Mouse (Mus musculus) MEL (cell line): ENCODE measurements around the gene Fgd3. TPM values are rescaled to one million over a fixed set of nuclear protein-coding genes. Genes with fewer than 3 reads are reported as not detected.

ENCODE experiments used
- DNase-seq: peaks from one replicate; pipeline ENCODE4 v3.0.0; 2011; ENCODE audit warnings: low read depth, low spot score
- H3K27ac ChIP-seq: 2 replicates; pipeline ENCODE4 v1.5.1; 2012; ENCODE audit warnings: low read depth, mild to moderate bottlenecking, control low read depth, low read length, moderate library complexity; ENCODE audit not compliant: control insufficient read depth
- H3K27me3 ChIP-seq, 2 experiments: fragments of 150-350 bp in 1 of 2; sonication (generic) in 1 of 2; 2 replicates each; pipeline ENCODE4 v1.6.1; 2012; ENCODE audit warnings: low read length in 2 of 2, mild to moderate bottlenecking in 2 of 2, improper control_type of control experiment in 1 of 2, moderate library complexity in 1 of 2; ENCODE audit not compliant: insufficient read depth in 2 of 2, control insufficient read depth in 1 of 2
- H3K36me3 ChIP-seq, 2 experiments: 2 replicates each; pipeline ENCODE4 v1.6.1; 2012 to 2014; ENCODE audit warnings: low read length in 2 of 2, improper control_type of control experiment in 1 of 2, inconsistent platforms in 1 of 2, mild to moderate bottlenecking in 1 of 2; ENCODE audit not compliant: insufficient read depth in 2 of 2, control insufficient read depth in 1 of 2
- H3K4me1 ChIP-seq, 2 experiments: fragments of 150-350 bp in 1 of 2; sonication (generic) in 1 of 2; 2 replicates each; pipeline ENCODE4 v1.6.1; 2012; ENCODE audit warnings: low read length in 2 of 2, improper control_type of control experiment in 1 of 2, mild to moderate bottlenecking in 1 of 2; ENCODE audit not compliant: insufficient read depth in 2 of 2, control insufficient read depth in 1 of 2
- H3K4me3 ChIP-seq, 2 experiments: fragments of 150-350 bp in 1 of 2; sonication (generic) in 1 of 2; 2 replicates each; pipeline ENCODE4 v1.5.1; 2012; ENCODE audit warnings: low read depth in 2 of 2, low read length in 2 of 2, mild to moderate bottlenecking in 2 of 2, moderate library complexity in 2 of 2, control low read depth in 1 of 2, improper control_type of control experiment in 1 of 2; ENCODE audit not compliant: control insufficient read depth in 1 of 2, insufficient read depth in 1 of 2
- H3K79me2 ChIP-seq: 2 replicates; pipeline ENCODE4 v1.6.1; 2012; ENCODE audit warnings: mild to moderate bottlenecking, low read length, moderate library complexity; ENCODE audit not compliant: control insufficient read depth, poor library complexity, insufficient read depth
- H3K9ac ChIP-seq: 2 replicates; pipeline ENCODE4 v1.6.1; 2012; ENCODE audit warnings: low read depth, mild to moderate bottlenecking, control low read depth, low read length, moderate library complexity; ENCODE audit not compliant: control insufficient read depth, poor library complexity, severe bottlenecking
- H3K9me3 ChIP-seq: fragments of 150-350 bp; sonication (generic); replicated peaks from 2 replicates; pipeline ENCODE4 v1.6.1; 2012; ENCODE audit warnings: mild to moderate bottlenecking, low read length, improper control_type of control experiment, moderate library complexity; ENCODE audit not compliant: insufficient read depth
- BHLHE40 ChIP-seq: IDR thresholded peaks from 2 replicates; pipeline ENCODE4 v1.6.1; 2012; ENCODE audit warnings: low read depth, mild to moderate bottlenecking, inconsistent platforms, low read length, improper control_type of control experiment, borderline replicate concordance
- CHD1 ChIP-seq: IDR thresholded peaks from 2 replicates; pipeline ENCODE4 v1.6.1; 2012; ENCODE audit warnings: low read depth, mild to moderate bottlenecking, inconsistent platforms, low read length, improper control_type of control experiment
- CTCF ChIP-seq, 3 experiments: IDR thresholded peaks in 2 of 3; conservative IDR thresholded peaks in 1 of 3; 2 replicates each; pipeline ENCODE4 v1.5.1; 2011 to 2012; ENCODE audit warnings: low read length in 3 of 3, low read depth in 2 of 3, mild to moderate bottlenecking in 2 of 3, improper control_type of control experiment in 1 of 3, inconsistent platforms in 1 of 3, mixed read lengths in 1 of 3, moderate library complexity in 1 of 3; ENCODE audit not compliant: control insufficient read depth in 1 of 3, insufficient read depth in 1 of 3, poor library complexity in 1 of 3, severe bottlenecking in 1 of 3
- E2F4 ChIP-seq: IDR thresholded peaks from 2 replicates; pipeline ENCODE4 v1.6.1; 2011; ENCODE audit warnings: low read depth, low read length, improper control_type of control experiment, borderline replicate concordance
- ELF1 ChIP-seq: IDR thresholded peaks from 2 replicates; pipeline ENCODE4 v1.6.1; 2014; ENCODE audit warnings: low read depth, mild to moderate bottlenecking, inconsistent platforms, low read length, improper control_type of control experiment, moderate library complexity
- GABPA ChIP-seq: IDR thresholded peaks from 2 replicates; pipeline ENCODE4 v1.6.1; 2012; ENCODE audit warnings: low read depth, mild to moderate bottlenecking, inconsistent platforms, low read length, improper control_type of control experiment, moderate library complexity
- GATA1 ChIP-seq: IDR thresholded peaks from 2 replicates; pipeline ENCODE4 v1.6.1; 2011; ENCODE audit warnings: low read depth, low read length, improper control_type of control experiment
- HCFC1 ChIP-seq: IDR thresholded peaks from 2 replicates; pipeline ENCODE4 v1.6.1; 2012; ENCODE audit warnings: low read depth, mild to moderate bottlenecking, inconsistent platforms, low read length, improper control_type of control experiment, moderate library complexity
- JUND ChIP-seq: IDR thresholded peaks from 2 replicates; pipeline ENCODE4 v1.6.1; 2011; ENCODE audit warnings: low read depth, mild to moderate bottlenecking, improper control_type of control experiment, low read length
- KAT2A ChIP-seq: conservative IDR thresholded peaks from 2 replicates; pipeline ENCODE4 v1.6.1; 2012; ENCODE audit warnings: low read depth, low read length, improper control_type of control experiment, inconsistent platforms
- MAFK ChIP-seq: IDR thresholded peaks from 2 replicates; pipeline ENCODE4 v1.6.1; 2011; ENCODE audit warnings: low read depth, mild to moderate bottlenecking, low read length, improper control_type of control experiment, borderline replicate concordance
- MAX ChIP-seq: IDR thresholded peaks from 2 replicates; pipeline ENCODE4 v1.6.1; 2011; ENCODE audit warnings: low read length, improper control_type of control experiment
- MAZ ChIP-seq: IDR thresholded peaks from 2 replicates; pipeline ENCODE4 v1.6.1; 2012; ENCODE audit warnings: low read depth, mild to moderate bottlenecking, inconsistent platforms, low read length, improper control_type of control experiment
- MEF2A ChIP-seq: IDR thresholded peaks from 2 replicates; pipeline ENCODE4 v1.6.1; 2014; ENCODE audit warnings: low read depth, mild to moderate bottlenecking, inconsistent platforms, low read length, improper control_type of control experiment; ENCODE audit not compliant: poor library complexity, insufficient replicate concordance, severe bottlenecking; ENCODE audit errors: extremely low read depth
- MYB ChIP-seq: IDR thresholded peaks from 2 replicates; pipeline ENCODE4 v1.6.1; 2011; ENCODE audit warnings: mild to moderate bottlenecking, low read depth, low read length, improper control_type of control experiment
- MYC ChIP-seq: IDR thresholded peaks from 2 replicates; pipeline ENCODE4 v1.6.1; 2011; ENCODE audit warnings: low read depth, mild to moderate bottlenecking, low read length, improper control_type of control experiment, moderate library complexity
- NELFE ChIP-seq: IDR thresholded peaks from 2 replicates; pipeline ENCODE4 v1.6.1; 2011; ENCODE audit warnings: low read depth, low read length, improper control_type of control experiment
- NRF1 ChIP-seq: IDR thresholded peaks from 2 replicates; pipeline ENCODE4 v1.6.1; 2014; ENCODE audit warnings: low read depth, mild to moderate bottlenecking, inconsistent platforms, low read length, improper control_type of control experiment, moderate library complexity; ENCODE audit not compliant: poor library complexity, insufficient read depth, severe bottlenecking
- POLR2A ChIP-seq, 2 experiments: IDR thresholded peaks; 2 replicates each; pipeline ENCODE4 v1.6.1; 2011 to 2012; ENCODE audit warnings: low read length in 2 of 2, mild to moderate bottlenecking in 2 of 2, control low read depth in 1 of 2, improper control_type of control experiment in 1 of 2, low read depth in 1 of 2, moderate library complexity in 1 of 2; ENCODE audit not compliant: control insufficient read depth in 1 of 2, insufficient read depth in 1 of 2, poor library complexity in 1 of 2
- POLR2AphosphoS5 ChIP-seq: IDR thresholded peaks from 2 replicates; pipeline ENCODE4 v1.6.1; 2012; ENCODE audit warnings: low read depth, borderline replicate concordance, mild to moderate bottlenecking, inconsistent platforms, low read length, moderate library complexity, mixed read lengths
- RCOR1 ChIP-seq: IDR thresholded peaks from 2 replicates; pipeline ENCODE4 v1.6.1; 2012; ENCODE audit warnings: low read depth, mild to moderate bottlenecking, inconsistent platforms, low read length, improper control_type of control experiment
- SMC3 ChIP-seq: IDR thresholded peaks from 2 replicates; pipeline ENCODE4 v1.6.1; 2011; ENCODE audit warnings: low read depth, low read length, improper control_type of control experiment
- TAL1 ChIP-seq: IDR thresholded peaks from 2 replicates; pipeline ENCODE4 v1.6.1; 2012; ENCODE audit warnings: mild to moderate bottlenecking, inconsistent platforms, low read length, moderate library complexity, mixed read lengths
- TBP ChIP-seq: IDR thresholded peaks from 2 replicates; pipeline ENCODE4 v1.8.0; 2011; ENCODE audit warnings: low read depth, low read length, improper control_type of control experiment
- TCF12 ChIP-seq: IDR thresholded peaks from 2 replicates; pipeline ENCODE4 v1.6.1; 2014; ENCODE audit warnings: low read depth, mild to moderate bottlenecking, inconsistent platforms, low read length, improper control_type of control experiment, moderate library complexity
- UBTF ChIP-seq: IDR thresholded peaks from 2 replicates; pipeline ENCODE4 v1.6.1; 2012; ENCODE audit warnings: low read depth, mild to moderate bottlenecking, inconsistent platforms, low read length, improper control_type of control experiment, moderate library complexity, borderline replicate concordance; ENCODE audit not compliant: insufficient read depth
- ZKSCAN1 ChIP-seq: IDR thresholded peaks from 2 replicates; pipeline ENCODE4 v1.6.1; 2012; ENCODE audit warnings: low read depth, mild to moderate bottlenecking, inconsistent platforms, low read length, improper control_type of control experiment, moderate library complexity
- ZMIZ1 ChIP-seq: IDR thresholded peaks from 2 replicates; pipeline ENCODE4 v1.6.1; 2012; ENCODE audit warnings: low read depth, mild to moderate bottlenecking, inconsistent platforms, low read length, improper control_type of control experiment, moderate library complexity
- ZNF384 ChIP-seq: IDR thresholded peaks from 2 replicates; pipeline ENCODE4 v1.6.1; 2012; ENCODE audit warnings: low read depth, mild to moderate bottlenecking, inconsistent platforms, low read length, improper control_type of control experiment
- polyA plus RNA-seq, 2 experiments: library from polyadenylated mRNA; stranded (reverse) in 1 of 2; unstranded in 1 of 2; fragments of >175 nt in 1 of 2; fragments of >200 nt in 1 of 2; gene quantifications; 2 replicates each; pipeline versions ENCODE4 v1.2.1 to v1.2.4; 2012; ENCODE audit warnings: low replicate concordance in 2 of 2, low read depth in 1 of 2; ENCODE audit not compliant: insufficient read length in 2 of 2, insufficient read depth in 1 of 2, missing spikeins in 1 of 2
- total RNA-seq: library from RNA; depleted of rRNA; stranded (reverse); fragments of 300-350 nt; gene quantifications from 2 replicates; pipeline ENCODE4 v1.2.3, GENCODE M21; 2012

Fgd3 gene
- total and polyA plus RNA-seq, 3 experiments, result 5.0 to 6.9 TPM; not detected in 1

DNA sequence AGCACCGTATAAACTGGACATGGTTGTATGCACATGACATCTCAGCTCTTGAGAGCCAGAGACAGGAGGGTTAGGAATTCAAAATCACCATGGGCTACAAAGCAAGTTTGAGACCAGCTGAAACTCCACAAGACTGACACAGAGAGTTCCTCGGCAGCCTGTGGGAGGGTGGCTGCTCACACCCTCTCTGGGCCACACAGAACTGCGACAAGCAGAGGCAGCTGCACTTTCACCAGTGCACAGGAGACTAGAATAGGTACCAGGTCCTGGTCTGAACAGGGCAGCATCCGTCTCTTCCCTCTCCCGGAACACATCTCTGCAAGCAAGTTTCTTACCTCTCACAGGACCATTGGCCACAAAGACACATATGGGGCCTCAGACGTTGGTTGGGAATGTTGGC lies 2.6 kb downstream of the Fgd3 start:
- TF ChIP-seq MYC, result no peak
- no peak for TF ChIP-seq RCOR1
- TF ChIP-seq CHD1, result no peak
- no peak for TF ChIP-seq ELF1
- TF ChIP-seq MAZ, result no peak
- TF ChIP-seq BHLHE40, result no peak
- no peak for TF ChIP-seq TAL1
- no peak for TF ChIP-seq JUND
- no peak for TF ChIP-seq MAX
- no peak for TF ChIP-seq ZNF384
- TF ChIP-seq TCF12, result no peak
- TF ChIP-seq TBP, result no peak
- TF ChIP-seq MAFK, result no peak
- TF ChIP-seq UBTF, result no peak
- no peak for TF ChIP-seq MEF2A
- no peak for TF ChIP-seq ZKSCAN1
- no peak for TF ChIP-seq CTCF (IDR thresholded peaks at IDR 0.05 in 2 of 3, conservative IDR thresholded peaks at IDR 0.05 in 1 of 3; ENCODE audit: control insufficient read depth in 1 of 3, insufficient read depth in 1 of 3, low read depth in 2 of 3, low read length in 3 of 3, poor library complexity in 1 of 3, severe bottlenecking in 1 of 3)
- TF ChIP-seq GATA1, result no peak
- TF ChIP-seq E2F4, result no peak
- no peak for TF ChIP-seq NRF1
- H3K4me3 ChIP-seq, result no peak overlapping the region
- no peak overlapping the region for H3K9ac ChIP-seq

DNA sequence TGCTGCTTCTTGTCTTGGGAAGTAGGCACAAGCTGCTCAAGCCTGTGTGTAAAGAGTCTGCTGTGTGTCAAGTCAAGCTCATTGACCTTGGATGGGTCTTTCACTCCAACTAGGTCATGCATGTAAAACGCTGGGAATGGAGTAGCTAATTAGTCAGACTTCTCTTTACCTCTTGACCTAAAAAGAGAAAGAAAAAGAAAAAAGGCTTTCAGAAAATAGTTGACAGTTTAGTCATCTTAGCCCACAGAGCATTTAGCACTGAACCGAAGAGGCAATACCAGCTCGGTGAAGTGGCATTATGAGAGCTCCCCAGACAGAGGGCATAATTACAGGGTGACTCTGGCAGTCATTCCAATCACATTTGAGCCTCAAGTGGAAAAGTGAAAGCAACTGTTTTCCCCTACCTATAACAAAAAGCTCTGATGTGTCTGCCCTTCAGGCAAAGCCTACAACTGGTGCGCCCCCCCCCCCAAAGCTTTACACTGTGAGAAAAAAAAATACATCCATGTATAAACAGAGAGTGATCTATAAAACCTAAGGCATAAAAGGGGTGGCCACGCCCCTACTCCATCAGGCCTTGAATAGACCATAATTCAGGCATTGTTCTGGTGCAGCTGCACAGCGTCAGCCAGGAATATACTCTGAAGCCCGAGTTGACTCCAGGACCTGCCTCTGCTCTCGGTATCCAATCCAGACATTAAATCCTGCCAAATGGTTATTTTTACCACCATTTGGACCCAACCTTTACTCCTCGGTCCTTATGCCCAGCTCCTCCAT lies 3.5 kb downstream of the Fgd3 start:
- Histone ChIP-seq H3K9me3 (no peaks in the 10 kb centered on the region), H3K27me3 (peaks cover 4 to 9% of the 10 kb centered on the region in 2 experiments), H3K36me3 (no peaks in the 10 kb centered on the region), H3K4me1 (no peaks in the 10 kb centered on the region), H3K4me3 (no peak overlapping the region), H3K79me2 (no peaks in the 10 kb centered on the region), H3K9ac (no peak overlapping the region), H3K27ac (no peak overlapping the region)
- TF ChIP-seq NELFE, result no peak
- no peak for TF ChIP-seq SMC3
- no peak for TF ChIP-seq BHLHE40
- no peak for TF ChIP-seq HCFC1
- no peak for TF ChIP-seq ZMIZ1
- no peak for TF ChIP-seq POLR2A (IDR thresholded peaks at IDR 0.05; ENCODE audit: control insufficient read depth in 1 of 2, insufficient read depth in 1 of 2, low read depth in 1 of 2, low read length in 2 of 2, poor library complexity in 1 of 2)
- no peak for TF ChIP-seq POLR2AphosphoS5
- no peak for TF ChIP-seq TAL1
- TF ChIP-seq CHD1, result no peak
- no peak for TF ChIP-seq RCOR1
- TF ChIP-seq MYB, result no peak
- TF ChIP-seq TBP, result no peak
- no peak for TF ChIP-seq GABPA
- no peak for TF ChIP-seq KAT2A
- no peak for TF ChIP-seq CTCF (IDR thresholded peaks at IDR 0.05 in 2 of 3, conservative IDR thresholded peaks at IDR 0.05 in 1 of 3; ENCODE audit: control insufficient read depth in 1 of 3, insufficient read depth in 1 of 3, low read depth in 2 of 3, low read length in 3 of 3, poor library complexity in 1 of 3, severe bottlenecking in 1 of 3)
- no peak for TF ChIP-seq E2F4
- no peak for TF ChIP-seq MAX
- TF ChIP-seq ELF1, result no peak
- DNase-seq, result no peak

More for the DNA sequence above, 2.6 kb downstream of the Fgd3 start:
- Histone ChIP-seq H3K4me1 (no peaks in the 10 kb centered on the region), H3K79me2 (no peaks in the 10 kb centered on the region), H3K27ac (no peak overlapping the region), H3K27me3 (peaks cover 4 to 9% of the 10 kb centered on the region in 2 experiments), H3K36me3 (no peaks in the 10 kb centered on the region), H3K9me3 (no peaks in the 10 kb centered on the region)
- DNase-seq, result no peak
